Mouse (Mus musculus): ENCODE measurements around the gene Cpe. TPM values are rescaled to one million over a fixed set of nuclear protein-coding genes. Genes with fewer than 3 reads are reported as not detected.

Cpe gene
- polyA plus RNA-seq, 1 experiment: 79.2 TPM

GRCm38 (mm10) chr8:64712499-64712898 is 19.6 kb upstream of the Cpe start:
- no peak overlapping the region for H3ac ChIP-seq (ENCODE audit: control insufficient read depth, insufficient read length, low read depth)
- no peaks in the 10 kb centered on the region for H3K27me3 ChIP-seq (ENCODE audit: control insufficient read depth, insufficient read depth, insufficient read length)
- no peaks in the 10 kb centered on the region for H3K79me2 ChIP-seq (ENCODE audit: control insufficient read depth, insufficient read depth)
- peaks cover 17% of the 10 kb centered on the region for H3K36me3 ChIP-seq (ENCODE audit: control insufficient read depth, insufficient read depth)
- no peaks in the 10 kb centered on the region for H3K79me3 ChIP-seq (ENCODE audit: low read depth)
- TF ChIP-seq MYOD1 (IDR thresholded peaks at IDR 0.05; ENCODE audit: control insufficient read depth, insufficient read length, low read depth) (no peak), CEBPB (IDR thresholded peaks at IDR 0.05; ENCODE audit: low read depth) (no peak), USF1 (IDR thresholded peaks at IDR 0.05; ENCODE audit: low read depth) (no peak), MAX (IDR thresholded peaks at IDR 0.05) (no peak), CTCF (IDR thresholded peaks at IDR 0.05; ENCODE audit: control insufficient read depth, insufficient read depth, insufficient read length) (no peak), FOSL1 (IDR thresholded peaks at IDR 0.05; ENCODE audit: insufficient read depth, low read length, poor library complexity, severe bottlenecking) (no peak), MYOG (IDR thresholded peaks at IDR 0.05; ENCODE audit: control insufficient read depth, extremely low read depth, insufficient read length) (no peak)
- no peak overlapping the region for H3K4me3 ChIP-seq (ENCODE audit: insufficient read depth, poor library complexity, severe bottlenecking)

GRCm38 (mm10) chr8:64711544-64711943 is 18.7 kb upstream of the Cpe start:
- no peaks in the 10 kb centered on the region for H3K79me2 ChIP-seq (ENCODE audit: control insufficient read depth, insufficient read depth)
- H3K36me3 ChIP-seq (ENCODE audit: control insufficient read depth, insufficient read depth): peaks cover 8% of the 10 kb centered on the region
- no peaks in the 10 kb centered on the region for H3K79me3 ChIP-seq (ENCODE audit: low read depth)
- no peak overlapping the region for H3K4me3 ChIP-seq (ENCODE audit: insufficient read depth, poor library complexity, severe bottlenecking)
- TF ChIP-seq USF1 (IDR thresholded peaks at IDR 0.05; ENCODE audit: low read depth) (no peak), CTCF (IDR thresholded peaks at IDR 0.05; ENCODE audit: control insufficient read depth, insufficient read depth, insufficient read length) (no peak)
- H3K27me3 ChIP-seq (ENCODE audit: control insufficient read depth, insufficient read depth, insufficient read length): no peaks in the 10 kb centered on the region
- no peak overlapping the region for H3ac ChIP-seq (ENCODE audit: control insufficient read depth, insufficient read length, low read depth)

- Histone ChIP-seq H3K4me3 (ENCODE audit: insufficient read depth, poor library complexity, severe bottlenecking) (no peak overlapping the region), H3K36me3 (ENCODE audit: control insufficient read depth, insufficient read depth) (no peaks in the 10 kb centered on the region), H3K79me2 (ENCODE audit: control insufficient read depth, insufficient read depth) (no peaks in the 10 kb centered on the region), H3ac (ENCODE audit: control insufficient read depth, insufficient read length, low read depth) (no peak overlapping the region), H3K79me3 (ENCODE audit: low read depth) (no peaks in the 10 kb centered on the region), H3K27me3 (ENCODE audit: control insufficient read depth, insufficient read depth, insufficient read length) (no peaks in the 10 kb centered on the region)
- TF ChIP-seq FOSL1 (IDR thresholded peaks at IDR 0.05; ENCODE audit: insufficient read depth, low read length, poor library complexity, severe bottlenecking): no peak
- no peak for TF ChIP-seq MAX (IDR thresholded peaks at IDR 0.05)
- no peak for TF ChIP-seq MYOG (IDR thresholded peaks at IDR 0.05; ENCODE audit: control insufficient read depth, extremely low read depth, insufficient read length)
- no peak for TF ChIP-seq CEBPB (IDR thresholded peaks at IDR 0.05; ENCODE audit: low read depth)
- TF ChIP-seq USF1 (IDR thresholded peaks at IDR 0.05; ENCODE audit: low read depth): no peak
- TF ChIP-seq CTCF (IDR thresholded peaks at IDR 0.05; ENCODE audit: control insufficient read depth, insufficient read depth, insufficient read length): no peak
- TF ChIP-seq MYOD1 (IDR thresholded peaks at IDR 0.05; ENCODE audit: control insufficient read depth, insufficient read length, low read depth): no peak
Observed at GRCm38 (mm10) chr8:64707481-64707880, 14.6 kb upstream of the Cpe start.

GRCm38 (mm10) chr8:64703191-64703590 is 10.3 kb upstream of the Cpe start:
- no peaks in the 10 kb centered on the region for H3K27me3 ChIP-seq (ENCODE audit: control insufficient read depth, insufficient read depth, insufficient read length)
- H3ac ChIP-seq (ENCODE audit: control insufficient read depth, insufficient read length, low read depth): no peak overlapping the region
- H3K4me3 ChIP-seq (ENCODE audit: insufficient read depth, poor library complexity, severe bottlenecking): no peak overlapping the region
- no peaks in the 10 kb centered on the region for H3K79me3 ChIP-seq (ENCODE audit: low read depth)
- TF ChIP-seq FOSL1 (IDR thresholded peaks at IDR 0.05; ENCODE audit: insufficient read depth, low read length, poor library complexity, severe bottlenecking): no peak
- TF ChIP-seq USF1 (IDR thresholded peaks at IDR 0.05; ENCODE audit: low read depth): no peak
- no peak for TF ChIP-seq MAX (IDR thresholded peaks at IDR 0.05)
- no peak for TF ChIP-seq MYOD1 (IDR thresholded peaks at IDR 0.05; ENCODE audit: control insufficient read depth, insufficient read length, low read depth)
- no peak for TF ChIP-seq CEBPB (IDR thresholded peaks at IDR 0.05; ENCODE audit: low read depth)
- no peak for TF ChIP-seq CTCF (IDR thresholded peaks at IDR 0.05; ENCODE audit: control insufficient read depth, insufficient read depth, insufficient read length)
- no peak for TF ChIP-seq MYOG (IDR thresholded peaks at IDR 0.05; ENCODE audit: control insufficient read depth, extremely low read depth, insufficient read length)
- H3K79me2 ChIP-seq (ENCODE audit: control insufficient read depth, insufficient read depth): no peaks in the 10 kb centered on the region
- H3K36me3 ChIP-seq (ENCODE audit: control insufficient read depth, insufficient read depth): no peaks in the 10 kb centered on the region

- H3K4me3 ChIP-seq (ENCODE audit: insufficient read depth, poor library complexity, severe bottlenecking): peak overlapping the region; percentile 45
- peaks cover 55% of the 10 kb centered on the region for H3K79me2 ChIP-seq (ENCODE audit: control insufficient read depth, insufficient read depth)
- peaks cover 4% of the 10 kb centered on the region for H3K36me3 ChIP-seq (ENCODE audit: control insufficient read depth, insufficient read depth)
- no peak for TF ChIP-seq CTCF (IDR thresholded peaks at IDR 0.05; ENCODE audit: control insufficient read depth, insufficient read depth, insufficient read length)
- no peak for TF ChIP-seq MAX (IDR thresholded peaks at IDR 0.05)
- no peak for TF ChIP-seq FOSL1 (IDR thresholded peaks at IDR 0.05; ENCODE audit: insufficient read depth, low read length, poor library complexity, severe bottlenecking)
- TF ChIP-seq MYOD1 (IDR thresholded peaks at IDR 0.05; ENCODE audit: control insufficient read depth, insufficient read length, low read depth): no peak
- TF ChIP-seq USF1 (IDR thresholded peaks at IDR 0.05; ENCODE audit: low read depth): no peak
- TF ChIP-seq CEBPB (IDR thresholded peaks at IDR 0.05; ENCODE audit: low read depth): no peak
- TF ChIP-seq MYOG (IDR thresholded peaks at IDR 0.05; ENCODE audit: control insufficient read depth, extremely low read depth, insufficient read length): no peak
- peaks cover 25% of the 10 kb centered on the region for H3K79me3 ChIP-seq (ENCODE audit: low read depth)
- H3K27me3 ChIP-seq (ENCODE audit: control insufficient read depth, insufficient read depth, insufficient read length): no peaks in the 10 kb centered on the region
- peak overlapping the region; percentile 31 for H3ac ChIP-seq (ENCODE audit: control insufficient read depth, insufficient read length, low read depth)
Observed at GRCm38 (mm10) chr8:64691591-64692401, 1.1 kb downstream of the Cpe start.

Measured in C2C12 (cell line).